Mouse (Mus musculus) A20 (cell line): Measurements from ENCODE around the gene Pygo1.

Experiments
- DNase-seq: peaks from one replicate; pipeline ENCODE4 v3.0.0-alpha.2; 2011; ENCODE audit warnings: low read depth, low spot score

Pygo1 gene

DNA sequence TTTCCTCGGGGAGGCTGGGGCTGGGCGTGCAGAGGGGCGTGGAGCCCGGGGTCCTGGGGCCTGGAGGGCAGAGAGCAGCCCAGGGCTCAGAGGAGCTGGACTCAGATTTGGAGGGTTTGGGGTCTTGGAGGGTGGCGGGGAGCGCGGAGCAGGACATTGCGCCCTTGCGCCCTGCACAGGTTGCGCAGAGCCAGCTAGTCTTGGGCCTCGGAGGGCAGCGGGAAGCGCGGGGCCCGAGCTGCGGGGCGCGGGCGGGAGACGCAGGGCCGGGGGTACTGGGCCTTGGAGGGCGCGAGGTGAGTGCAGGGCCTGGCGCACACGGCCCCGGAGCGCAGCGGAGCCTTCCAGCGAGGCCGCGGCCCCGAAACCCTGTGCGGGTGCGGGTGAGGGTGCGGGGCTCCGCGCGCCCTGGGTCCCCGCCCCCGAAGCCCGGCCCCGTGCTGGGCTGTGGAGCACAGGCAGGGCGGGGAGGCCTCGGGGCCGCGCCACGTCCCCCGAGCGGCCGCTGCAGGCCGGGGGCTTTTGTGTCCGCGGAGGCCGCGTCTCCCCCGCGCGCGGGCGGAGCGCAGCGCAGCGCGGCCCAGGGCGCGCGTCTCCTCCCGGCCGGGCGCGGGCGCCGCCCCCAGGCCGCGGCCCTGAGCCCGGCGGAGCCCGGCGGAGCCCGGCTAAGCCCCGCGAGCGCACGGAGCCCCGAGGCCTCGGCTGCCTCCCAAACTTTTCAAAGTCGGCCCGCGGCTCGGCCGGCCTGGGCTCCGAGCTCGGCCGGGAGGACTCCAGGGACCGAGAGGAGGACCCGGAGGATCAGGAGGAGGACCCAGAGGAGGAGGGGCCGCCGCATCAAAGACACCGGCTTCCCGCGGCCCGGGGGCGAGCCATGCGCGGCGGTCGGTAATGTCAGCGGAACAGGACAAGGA lies at the start of gene Pygo1:
Gene Pygo1 (plus strand): TSS at position 625 of the 914 bp plus-strand sequence.
- no peak for DNase-seq

GRCm38 (mm10) chr9:72875878-72876277 lies 49.6 kb upstream of the Pygo1 start:
- DNase-seq: peak; percentile 18

DNA sequence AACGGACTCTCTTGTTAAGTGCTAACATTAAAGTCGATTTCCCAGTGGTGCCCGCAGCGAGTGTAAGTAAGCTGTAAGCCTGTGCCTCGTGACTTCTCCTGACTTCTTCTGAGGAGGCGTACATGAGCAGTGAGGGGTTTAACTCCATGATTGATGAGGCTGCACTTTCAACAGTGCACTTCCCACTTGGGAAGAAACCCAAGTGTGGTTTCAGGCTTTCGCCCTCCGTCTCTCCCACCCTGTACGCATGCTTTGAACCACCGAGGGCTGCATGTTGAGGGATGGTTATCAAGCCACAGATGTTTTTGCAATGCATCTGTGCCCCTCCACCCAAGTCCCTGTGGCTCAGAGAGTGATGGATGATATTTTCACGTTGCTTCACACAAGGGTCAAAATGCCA lies 47.5 kb upstream of the Pygo1 start:
- no peak for DNase-seq

- DNase-seq: no peak
These were observed 46.8 kb upstream of the Pygo1 start for GRCm38 (mm10) chr9:72878656-72879055.

GRCm38 (mm10) chr9:72879601-72880000 lies 45.8 kb upstream of the Pygo1 start:
- DNase-seq: no peak

GRCm38 (mm10) chr9:72880225-72880960 lies 45.1 kb upstream of the Pygo1 start:
- no peak for DNase-seq

DNA sequence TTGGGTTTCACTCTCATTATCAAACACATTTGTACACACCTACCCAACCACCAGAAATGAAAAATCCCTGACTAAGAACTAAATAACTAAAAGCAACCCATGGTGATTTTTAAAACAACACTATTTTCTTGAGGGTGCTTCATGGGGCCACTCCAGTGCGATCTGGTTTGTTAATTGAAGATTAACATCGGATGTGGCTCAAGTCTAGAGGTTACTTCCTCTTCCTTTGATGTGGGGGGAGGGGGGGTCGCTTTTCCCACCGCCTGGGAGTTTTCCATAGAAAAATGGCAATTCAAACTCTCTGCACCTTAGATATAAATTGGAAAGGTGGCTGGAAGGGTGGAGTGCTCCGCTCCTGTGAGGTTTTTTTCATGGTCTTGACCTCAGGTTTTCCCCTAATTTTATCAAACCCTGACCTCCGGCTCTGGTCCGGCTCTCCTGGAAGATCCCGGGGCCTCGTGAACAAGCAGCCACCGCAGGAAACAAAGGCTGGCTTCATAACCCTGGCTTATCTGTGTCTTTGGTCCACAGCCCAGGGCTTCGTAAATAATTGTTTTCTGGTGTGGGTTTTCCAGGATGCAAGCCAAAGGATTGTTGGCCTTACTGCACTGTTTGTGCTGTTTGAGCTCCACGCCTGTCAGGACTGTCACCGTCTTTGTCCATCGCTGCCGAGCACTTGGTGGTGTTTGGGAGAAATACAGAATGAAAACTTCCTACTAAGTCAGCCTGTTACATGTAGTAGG lies 44.2 kb upstream of the Pygo1 start:
- no peak for DNase-seq

GRCm38 (mm10) chr9:72883940-72884339 lies 41.5 kb upstream of the Pygo1 start:
- DNase-seq: peak; percentile 58

GRCm38 (mm10) chr9:72889777-72890176 lies 35.7 kb upstream of the Pygo1 start:
- DNase-seq: peak; percentile 20

DNA sequence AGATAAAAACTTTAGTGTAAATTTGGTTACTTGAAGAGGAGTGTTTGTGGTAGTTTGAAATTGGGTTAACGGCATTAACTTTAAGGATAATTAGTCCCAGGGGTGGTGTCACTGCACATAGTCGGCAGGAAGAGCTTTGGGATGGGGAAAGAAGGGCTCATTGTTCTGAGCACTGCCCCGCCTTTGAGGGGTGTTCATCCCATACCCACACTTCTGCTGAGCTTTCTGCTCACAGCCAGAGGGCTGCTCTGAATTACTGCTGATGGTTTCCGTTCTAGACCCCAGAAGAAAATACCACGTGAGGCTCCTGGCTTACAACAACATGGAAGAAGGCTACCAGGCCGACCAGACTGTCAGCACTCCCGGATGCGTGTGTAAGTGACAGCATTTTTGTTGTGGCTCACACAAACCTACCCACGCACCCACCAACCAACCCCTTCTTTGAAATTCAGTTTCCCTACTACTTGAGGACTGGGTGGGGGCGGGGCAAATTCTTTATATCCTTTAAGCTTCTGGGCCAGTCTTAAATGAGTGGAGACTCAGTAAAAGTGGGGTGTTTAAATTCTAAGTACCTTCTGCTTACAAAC lies 34.9 kb upstream of the Pygo1 start:
- DNase-seq: no peak

GRCm38 (mm10) chr9:72892761-72893160 lies 32.7 kb upstream of the Pygo1 start:
- no peak for DNase-seq

- peak; percentile 32 for DNase-seq
These were observed 30.6 kb upstream of the Pygo1 start for GRCm38 (mm10) chr9:72894796-72895352.

DNA sequence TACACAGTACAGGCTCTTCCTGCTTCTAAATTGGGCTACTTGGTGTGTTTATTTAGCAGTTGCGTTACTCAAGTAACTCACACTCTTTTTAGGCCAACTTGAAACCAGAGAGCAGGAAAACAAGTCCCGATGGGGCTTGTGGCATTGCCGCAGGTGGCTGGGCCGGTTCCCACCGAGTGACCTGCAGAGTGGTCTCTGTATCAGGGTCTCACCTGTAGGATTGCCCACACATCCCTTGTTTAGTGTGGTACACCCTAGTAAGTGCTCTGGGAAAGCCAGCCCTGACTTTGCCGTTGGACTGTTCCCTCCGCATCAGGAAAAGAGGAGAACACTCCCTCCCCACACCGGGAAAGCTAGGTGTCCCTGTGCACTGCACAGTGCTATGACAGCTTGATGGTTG lies 23.4 kb upstream of the Pygo1 start:
- DNase-seq: no peak

- DNase-seq: no peak
These were observed 22.8 kb upstream of the Pygo1 start for GRCm38 (mm10) chr9:72902611-72903010.

DNA sequence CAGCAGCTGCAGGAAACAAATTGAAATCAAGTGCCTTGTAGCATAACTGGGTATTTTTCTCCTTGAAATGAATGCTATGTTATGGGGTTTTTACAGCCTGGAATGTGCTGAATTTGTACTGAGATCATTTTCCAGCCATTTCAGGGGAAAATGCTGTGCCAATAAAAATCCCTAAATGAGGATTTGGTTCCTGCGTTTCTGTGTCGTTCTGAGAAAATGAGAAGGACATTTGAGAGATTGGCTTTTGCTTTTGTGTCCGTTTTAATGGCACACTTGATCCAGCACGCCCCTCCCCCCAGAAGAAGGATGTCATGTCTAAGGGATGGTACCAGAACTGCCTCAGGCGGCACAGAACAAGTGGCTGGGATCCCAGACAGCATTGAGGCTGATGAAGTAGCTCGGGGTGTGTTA lies 18.7 kb upstream of the Pygo1 start:
- no peak for DNase-seq

GRCm38 (mm10) chr9:72911381-72911780 lies 14.1 kb upstream of the Pygo1 start:
- DNase-seq: no peak

- DNase-seq: no peak
These were observed 11.9 kb upstream of the Pygo1 start for GRCm38 (mm10) chr9:72913551-72913950.

DNA sequence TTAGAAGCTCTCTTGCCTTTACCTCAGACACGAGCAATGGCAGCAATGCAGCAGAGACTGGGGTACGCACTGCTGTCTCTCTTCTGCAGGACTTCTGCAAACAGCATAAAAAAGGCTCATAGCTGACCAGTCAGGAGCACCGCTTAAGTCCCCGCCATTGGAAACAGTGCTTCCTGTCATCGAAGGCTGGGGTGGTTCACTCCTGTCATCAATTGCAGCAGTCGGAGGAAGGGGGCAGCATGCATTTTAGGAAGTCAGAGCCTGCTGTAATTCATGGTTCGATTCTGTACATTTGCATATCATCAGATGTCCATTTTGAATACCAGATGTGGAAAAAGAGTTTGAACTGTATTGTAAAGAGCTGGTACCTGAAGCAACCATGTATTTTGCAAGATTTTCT lies 9.7 kb upstream of the Pygo1 start:
- peak; percentile 16 for DNase-seq

- DNase-seq: no peak
These were observed 2.4 kb upstream of the Pygo1 start for GRCm38 (mm10) chr9:72923068-72923467.

DNA sequence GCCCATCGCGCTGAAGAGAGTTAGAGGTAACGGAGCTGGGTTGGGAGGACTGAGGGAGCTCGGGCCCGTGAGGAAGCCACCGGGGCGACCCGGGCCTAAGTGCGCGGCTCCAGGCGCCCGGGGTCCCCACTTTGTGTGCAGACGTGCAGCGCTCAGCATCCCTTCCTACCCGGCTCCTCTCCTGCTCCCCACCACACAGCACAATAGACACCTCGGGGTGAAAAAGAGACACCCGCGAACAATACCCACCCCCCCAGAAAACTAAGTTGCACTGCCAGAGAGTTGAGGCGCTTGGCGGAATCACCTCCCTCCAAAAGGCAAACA lies 452 bp downstream of the Pygo1 start:
- no peak for DNase-seq

DNA sequence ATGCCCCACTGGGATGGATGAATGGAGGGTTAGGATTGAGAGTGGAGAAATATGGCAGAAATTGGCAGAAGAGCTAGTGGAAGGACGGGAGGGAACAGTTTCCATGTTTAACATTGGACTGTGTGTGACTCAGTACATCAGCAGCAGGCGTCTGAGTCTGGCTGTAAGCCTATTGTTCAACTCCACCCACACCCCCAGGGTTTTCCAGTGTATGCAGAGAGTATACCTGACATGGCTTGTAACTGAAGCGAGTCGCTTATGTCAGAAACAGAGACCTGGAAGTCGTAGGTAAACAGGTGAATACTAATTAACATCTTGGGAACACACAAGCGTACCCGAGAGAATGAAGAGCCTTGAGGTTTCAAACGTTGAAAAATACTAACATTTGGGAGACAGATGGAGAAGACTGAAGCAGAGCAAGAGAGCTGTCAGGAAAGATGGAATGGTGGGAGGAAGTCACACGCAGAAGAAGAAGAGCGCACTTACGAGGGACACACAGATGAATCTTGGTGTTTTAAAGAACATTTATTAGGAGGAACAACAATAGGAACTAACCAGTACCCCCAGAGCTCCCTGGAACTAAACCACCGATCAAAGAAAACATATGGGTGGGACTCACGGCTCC lies 5.8 kb downstream of the Pygo1 start:
- DNase-seq: no peak
